Mouse (Mus musculus) lung, adult 2 months (tissue): ENCODE measurements at regions not wholly inside any gene's neighbourhood (a gene's known extent, or its start where the extent isn't known, plus 50 kb on each side); places are given as distances from the start of the nearest gene placed in this dataset.
"Not testable (repeated sequence)": the region's sequence is repeated elsewhere in the genome, so short reads cannot be mapped to it uniquely, and the experiment has no call there.

Experiments used
- CTCF ChIP-seq: fragments of 200-500 bp; IDR thresholded peaks from 2 replicates; pipeline ENCODE4 v1.5.1; 2011; ENCODE audit warnings: mild to moderate bottlenecking, low read length, control low read depth; ENCODE audit not compliant: insufficient read depth
- POLR2A ChIP-seq: fragments of 200-500 bp; IDR thresholded peaks from 2 replicates; pipeline ENCODE4 v1.6.1; 2011; ENCODE audit warnings: low read depth, mild to moderate bottlenecking, control low read depth, low read length, borderline replicate concordance; ENCODE audit errors: extremely low read depth

DNA sequence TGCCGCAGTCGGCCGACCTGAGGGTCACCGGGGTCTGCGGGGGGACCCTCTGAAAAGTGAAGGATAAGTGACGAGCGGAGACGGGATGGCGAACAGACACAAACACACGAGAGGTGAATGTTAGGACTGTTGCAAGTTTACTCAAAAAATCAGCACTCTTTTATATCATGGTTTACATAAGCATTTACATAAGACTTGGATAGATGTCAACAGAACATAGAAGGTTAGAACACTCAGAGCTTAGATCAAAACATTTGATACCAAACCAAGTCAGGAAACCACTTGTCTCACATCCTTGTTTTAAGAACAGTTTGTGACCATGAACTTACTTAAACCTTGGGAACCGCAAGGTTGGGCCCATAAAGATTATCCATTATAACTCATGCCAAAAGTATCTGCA lies 1033.6 kb upstream of the Sel1l start:
- TF ChIP-seq CTCF, POLR2A: not testable (repeated sequence)
